Mouse (Mus musculus): Measurements from ENCODE around the gene Cd33. TPM values are rescaled to one million over a fixed set of nuclear protein-coding genes. Genes with fewer than 3 reads are reported as not detected.
A peak's percentile ranks its signal among the peaks of the same experiment; 100 is the strongest.

The Cd33 gene
- polyA plus RNA-seq, 1 experiment, result 1.9 TPM

DNA sequence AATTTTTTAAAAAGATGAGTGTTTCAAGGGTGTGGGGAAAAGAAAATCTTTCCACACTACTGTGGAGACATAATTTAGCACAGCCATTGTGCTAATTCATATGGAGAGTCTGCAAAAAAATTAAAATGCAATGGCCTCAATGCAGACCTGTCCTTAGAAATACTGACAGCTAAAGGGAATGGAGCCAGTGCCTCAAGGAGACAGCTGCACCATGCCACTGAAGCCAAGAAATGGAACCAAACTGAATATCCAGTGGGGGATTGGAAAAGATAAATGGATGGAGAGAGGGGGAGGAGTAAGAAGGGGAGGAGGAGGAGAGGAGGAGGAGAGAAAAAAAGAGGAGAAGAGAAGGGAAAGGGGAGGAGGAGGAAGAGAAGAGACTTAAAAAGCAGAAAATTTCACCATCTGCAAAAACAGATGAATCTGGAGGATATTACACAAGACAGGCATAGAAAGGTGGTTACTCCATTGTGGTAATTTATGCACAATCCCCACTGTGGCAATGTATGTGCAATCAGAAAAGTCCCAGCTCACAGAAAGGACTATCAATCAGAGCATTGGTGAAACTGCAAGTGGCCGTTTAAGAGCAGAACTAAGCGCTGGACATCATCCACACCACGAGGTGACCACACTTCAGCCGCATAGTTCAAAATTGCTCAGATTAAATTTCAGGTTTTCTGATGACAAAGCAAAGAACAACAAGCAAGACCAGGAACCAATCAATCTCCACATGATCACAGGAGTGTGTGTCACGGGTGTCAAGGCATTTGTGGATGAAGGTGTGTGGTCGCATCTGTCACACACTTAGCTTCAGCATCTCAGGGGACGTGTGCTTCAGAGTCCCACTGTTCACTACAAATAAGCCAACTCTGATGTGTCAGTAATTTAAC is 1.7 kb upstream of the Cd33 start:
- Histone ChIP-seq H3K4me3 (replicated peaks; ENCODE audit: insufficient read depth, low read depth, low read length) (no peak overlapping the region), H3K4me1 (ENCODE audit: control insufficient read depth, insufficient read depth, low read length) (peaks cover 15% of the 10 kb centered on the region), H3K27me3 (ENCODE audit: control insufficient read depth, insufficient read depth, low read length) (no peaks in the 10 kb centered on the region), H3K27ac (ENCODE audit: insufficient read depth, low read length) (no peak overlapping the region)
- DNase-seq, result no peak
- 72% methylated on average over 7 of the region's 7 CpGs for WGBS
- TF ChIP-seq POLR2A (IDR thresholded peaks at IDR 0.05; ENCODE audit: borderline replicate concordance, insufficient read depth, low read length), result no peak

DNA sequence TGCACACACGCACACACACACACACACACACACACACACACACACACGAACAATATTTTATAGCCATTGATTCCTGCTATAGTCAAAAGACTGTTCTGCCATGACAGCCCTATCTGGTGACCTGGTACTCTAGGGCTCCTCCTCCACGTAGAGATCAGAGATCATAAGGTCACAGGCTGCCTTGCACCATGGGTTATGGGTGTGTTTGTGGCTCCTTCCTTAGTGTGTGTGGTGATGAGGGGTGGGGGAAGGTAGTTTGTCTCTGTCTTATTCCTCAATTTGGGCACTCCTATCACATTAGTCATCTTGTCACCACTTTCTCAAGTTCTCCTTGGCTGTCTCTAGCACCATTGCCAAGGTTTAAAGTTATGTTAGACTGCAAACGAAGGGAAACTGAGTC is 5.7 kb downstream of the Cd33 start:
- Histone ChIP-seq H3K4me3 (replicated peaks; ENCODE audit: insufficient read depth, low read depth, low read length) (no peak overlapping the region), H3K4me1 (ENCODE audit: control insufficient read depth, insufficient read depth, low read length) (no peaks in the 10 kb centered on the region), H3K27ac (ENCODE audit: insufficient read depth, low read length) (no peak overlapping the region), H3K27me3 (ENCODE audit: control insufficient read depth, insufficient read depth, low read length) (no peaks in the 10 kb centered on the region)
- 60% methylated on average over 4 of the region's 4 CpGs for WGBS
- no peak for DNase-seq
- TF ChIP-seq POLR2A (IDR thresholded peaks at IDR 0.05; ENCODE audit: borderline replicate concordance, insufficient read depth, low read length), result no peak
- no peak for TF ChIP-seq CTCF (IDR thresholded peaks at IDR 0.05; ENCODE audit: borderline replicate concordance, insufficient read depth, low read depth, low read length)

DNA sequence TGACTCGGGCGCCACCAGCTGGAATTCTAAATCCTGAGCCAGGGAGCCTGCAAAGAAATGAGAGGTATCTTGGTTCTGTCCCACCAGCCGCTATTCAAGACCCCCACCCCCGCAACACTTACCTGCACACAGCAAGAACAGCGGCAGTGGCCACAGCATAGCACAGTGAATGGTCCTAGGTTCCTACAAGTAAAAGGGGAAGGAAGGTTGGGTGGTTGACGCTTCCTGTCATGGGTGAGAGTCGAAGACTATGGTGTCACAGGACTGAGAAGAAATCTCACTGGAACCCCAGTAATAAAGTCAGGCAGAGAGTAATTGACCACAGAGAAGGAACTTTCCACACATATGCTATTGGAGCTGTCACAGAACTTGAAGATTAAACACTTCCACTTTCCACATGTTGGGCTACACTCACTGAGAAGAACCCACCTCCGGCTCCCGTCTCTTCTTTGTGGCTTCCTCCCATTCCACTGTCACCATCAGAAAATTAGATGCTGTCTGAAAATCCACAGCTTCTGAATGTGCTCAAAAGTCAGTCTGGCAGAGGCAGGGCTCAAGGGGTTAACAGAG is 11.2 kb downstream of the Cd33 start:
- no peak for TF ChIP-seq CTCF (IDR thresholded peaks at IDR 0.05; ENCODE audit: borderline replicate concordance, insufficient read depth, low read depth, low read length)
- TF ChIP-seq POLR2A (IDR thresholded peaks at IDR 0.05; ENCODE audit: borderline replicate concordance, insufficient read depth, low read length), result no peak
- H3K4me3 ChIP-seq (replicated peaks; ENCODE audit: insufficient read depth, low read depth, low read length), result no peak overlapping the region
- DNase-seq, result no peak
- no peaks in the 10 kb centered on the region for H3K4me1 ChIP-seq (ENCODE audit: control insufficient read depth, insufficient read depth, low read length)
- WGBS, result 89% methylated on average over 9 of the region's 9 CpGs
- H3K27me3 ChIP-seq (ENCODE audit: control insufficient read depth, insufficient read depth, low read length), result no peaks in the 10 kb centered on the region; the same call in 1 of the 2 replicates
- no peak overlapping the region for H3K27ac ChIP-seq (ENCODE audit: insufficient read depth, low read length)

DNA sequence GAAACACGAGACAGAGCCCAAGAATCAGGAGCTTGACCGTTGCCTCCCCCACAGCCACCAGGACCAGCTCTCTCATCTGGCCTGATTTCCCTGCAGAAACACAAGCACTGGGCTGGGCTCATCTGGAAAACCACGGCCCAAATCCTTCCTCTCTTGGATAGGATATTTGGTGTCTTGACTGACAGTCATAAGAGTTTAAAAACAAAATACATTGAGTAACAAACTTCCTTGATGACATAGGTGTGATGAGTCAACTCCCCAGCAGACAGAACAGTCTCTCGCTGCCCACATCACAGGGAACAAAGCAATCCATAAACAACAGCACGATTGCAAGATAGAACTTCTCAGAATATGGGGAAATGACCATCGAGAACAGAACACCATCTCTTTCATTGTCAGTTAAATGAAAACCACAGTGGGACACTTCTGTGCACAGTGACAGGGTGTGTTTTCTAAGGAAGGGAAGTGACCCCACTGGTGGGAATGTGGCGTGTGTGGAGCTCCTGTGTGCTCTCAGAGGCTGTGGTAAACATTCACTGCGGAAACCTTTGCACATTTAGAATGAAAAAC is 13.9 kb downstream of the Cd33 start:
- Histone ChIP-seq H3K27me3 (ENCODE audit: control insufficient read depth, insufficient read depth, low read length) (no peaks in the 10 kb centered on the region; the same call in 1 of the 2 replicates), H3K4me1 (ENCODE audit: control insufficient read depth, insufficient read depth, low read length) (no peaks in the 10 kb centered on the region), H3K27ac (ENCODE audit: insufficient read depth, low read length) (no peak overlapping the region), H3K4me3 (replicated peaks; ENCODE audit: insufficient read depth, low read depth, low read length) (no peak overlapping the region)
- TF ChIP-seq CTCF (IDR thresholded peaks at IDR 0.05; ENCODE audit: borderline replicate concordance, insufficient read depth, low read depth, low read length) (no peak), POLR2A (IDR thresholded peaks at IDR 0.05; ENCODE audit: borderline replicate concordance, insufficient read depth, low read length) (no peak)
- WGBS, result 71% methylated on average over 8 of the region's 8 CpGs
- DNase-seq, result no peak

GRCm38 (mm10) chr7:43525313-43525712 is 18.9 kb downstream of the Cd33 start:
- Histone ChIP-seq H3K4me1 (ENCODE audit: control insufficient read depth, insufficient read depth, low read length) (no peaks in the 10 kb centered on the region), H3K4me3 (replicated peaks; ENCODE audit: insufficient read depth, low read depth, low read length) (no peak overlapping the region), H3K27me3 (ENCODE audit: control insufficient read depth, insufficient read depth, low read length) (no peaks in the 10 kb centered on the region), H3K27ac (ENCODE audit: insufficient read depth, low read length) (no peak overlapping the region)
- peak in 1 of 2 experiments; percentile 3 for DNase-seq
- 26% methylated on average over 3 of the region's 3 CpGs for WGBS
- TF ChIP-seq CTCF (IDR thresholded peaks at IDR 0.05; ENCODE audit: borderline replicate concordance, insufficient read depth, low read depth, low read length) (peak; percentile 47; the same call in 1 of the 2 replicates), POLR2A (IDR thresholded peaks at IDR 0.05; ENCODE audit: borderline replicate concordance, insufficient read depth, low read length) (no peak)

GRCm38 (mm10) chr7:43522776-43523175 is 21.5 kb downstream of the Cd33 start:
- TF ChIP-seq CTCF (IDR thresholded peaks at IDR 0.05; ENCODE audit: borderline replicate concordance, insufficient read depth, low read depth, low read length) (no peak), POLR2A (IDR thresholded peaks at IDR 0.05; ENCODE audit: borderline replicate concordance, insufficient read depth, low read length) (no peak)
- no peak overlapping the region for H3K27ac ChIP-seq (ENCODE audit: insufficient read depth, low read length)
- H3K4me1 ChIP-seq (ENCODE audit: control insufficient read depth, insufficient read depth, low read length), result peaks cover 5% of the 10 kb centered on the region; the same call in 1 of the 2 replicates
- H3K27me3 ChIP-seq (ENCODE audit: control insufficient read depth, insufficient read depth, low read length), result no peaks in the 10 kb centered on the region
- H3K4me3 ChIP-seq (replicated peaks; ENCODE audit: insufficient read depth, low read depth, low read length), result no peak overlapping the region
- 81% methylated on average over 2 of the region's 2 CpGs for WGBS
- no peak for DNase-seq

GRCm38 (mm10) chr7:43518341-43518740 is 25.9 kb downstream of the Cd33 start:
- Histone ChIP-seq H3K4me3 (replicated peaks; ENCODE audit: insufficient read depth, low read depth, low read length) (peak overlapping the region; percentile 17), H3K4me1 (ENCODE audit: control insufficient read depth, insufficient read depth, low read length) (peaks cover 5% of the 10 kb centered on the region; the same call in 1 of the 2 replicates), H3K27me3 (ENCODE audit: control insufficient read depth, insufficient read depth, low read length) (no peaks in the 10 kb centered on the region), H3K27ac (ENCODE audit: insufficient read depth, low read length) (peak overlapping the region; percentile 12)
- WGBS, result 20% methylated on average over 15 of the region's 15 CpGs
- DNase-seq, result peak; percentile 21 to 50
- peak; percentile 25; the same call in 1 of the 2 replicates for TF ChIP-seq POLR2A (IDR thresholded peaks at IDR 0.05; ENCODE audit: borderline replicate concordance, insufficient read depth, low read length)
- no peak for TF ChIP-seq CTCF (IDR thresholded peaks at IDR 0.05; ENCODE audit: borderline replicate concordance, insufficient read depth, low read depth, low read length)

Data from cerebellum, adult 2 months (tissue).